Mouse (Mus musculus) spleen, adult 2 months (tissue): ENCODE measurements at regions not wholly inside any gene's neighbourhood (a gene's known extent, or its start where the extent isn't known, plus 50 kb on each side); places are given as distances from the start of the nearest gene placed in this dataset.

Experiments
- DNase-seq, 2 experiments: peaks; one replicate each; pipeline versions ENCODE4 v3.0.0 to v3.0.0-alpha.2; 2012 to 2021; ENCODE audit warnings: low spot score in 2 of 2, low read depth in 1 of 2
- H3K27ac ChIP-seq: fragments of 200-500 bp; 2 replicates; pipeline ENCODE4 v1.5.1; 2012; ENCODE audit warnings: low read length, inconsistent platforms; ENCODE audit not compliant: insufficient read depth
- H3K27me3 ChIP-seq: fragments of 200-500 bp; 2 replicates; pipeline ENCODE4 v1.6.1; 2012; ENCODE audit warnings: mild to moderate bottlenecking, moderate library complexity, low read length, inconsistent platforms; ENCODE audit not compliant: control insufficient read depth, insufficient read depth
- H3K36me3 ChIP-seq: fragments of 200-500 bp; 2 replicates; pipeline ENCODE4 v1.6.1; 2012; ENCODE audit warnings: mild to moderate bottlenecking, low read length, inconsistent platforms; ENCODE audit not compliant: control insufficient read depth, insufficient read depth
- H3K4me1 ChIP-seq: fragments of 200-500 bp; 2 replicates; pipeline ENCODE4 v1.6.1; 2011; ENCODE audit warnings: inconsistent platforms; ENCODE audit not compliant: control insufficient read depth, insufficient read depth, insufficient read length
- H3K4me3 ChIP-seq: fragments of 200-500 bp; 2 replicates; pipeline ENCODE4 v1.5.1; 2011; ENCODE audit warnings: mild to moderate bottlenecking, inconsistent platforms; ENCODE audit not compliant: insufficient read depth, insufficient read length; ENCODE audit errors: extremely low read depth
- CTCF ChIP-seq: fragments of 200-500 bp; IDR thresholded peaks from 2 replicates; pipeline ENCODE4 v1.5.1; 2011; ENCODE audit warnings: mild to moderate bottlenecking, inconsistent platforms; ENCODE audit not compliant: insufficient read depth, insufficient read length, insufficient replicate concordance; ENCODE audit errors: extremely low read depth
- POLR2A ChIP-seq: fragments of 200-500 bp; IDR thresholded peaks from 2 replicates; pipeline ENCODE4 v1.6.1; 2011; ENCODE audit warnings: low read depth, low read length, inconsistent platforms
- WGBS: fragments of 180-500 bp; shearing (Covaris S2); methylation state at CpG from one replicate; pipeline ENCODE4 v1.1.7; 2018; 5-methylcytosine and 5-hydroxymethylcytosine counted together

GRCm38 (mm10) chr13:55912271-55912711, 76.3 kb upstream of the Pitx1 start:
- Histone ChIP-seq H3K27me3 (no peaks in the 10 kb centered on the region), H3K27ac (no peak overlapping the region), H3K36me3 (no peaks in the 10 kb centered on the region), H3K4me3 (no peak overlapping the region), H3K4me1 (no peaks in the 10 kb centered on the region)
- no peak for DNase-seq
- 87% methylated on average over 13 of the region's 13 CpGs for WGBS
- TF ChIP-seq POLR2A (no peak), CTCF (no peak)

GRCm38 (mm10) chr13:55909941-55910340, 73.9 kb upstream of the Pitx1 start:
- Histone ChIP-seq H3K4me1 (no peaks in the 10 kb centered on the region), H3K4me3 (no peak overlapping the region), H3K27me3 (no peaks in the 10 kb centered on the region), H3K36me3 (no peaks in the 10 kb centered on the region), H3K27ac (no peak overlapping the region)
- WGBS = 35% methylated on average over 5 of the region's 5 CpGs
- DNase-seq = no peak
- TF ChIP-seq CTCF = no peak
- TF ChIP-seq POLR2A = no peak

- no peak overlapping the region for H3K4me3 ChIP-seq
- 36% methylated on average over 4 of the region's 4 CpGs for WGBS
- H3K36me3 ChIP-seq = no peaks in the 10 kb centered on the region
- no peak for DNase-seq
- H3K27me3 ChIP-seq = no peaks in the 10 kb centered on the region
- H3K4me1 ChIP-seq = no peaks in the 10 kb centered on the region
- TF ChIP-seq POLR2A (no peak), CTCF (no peak)
- H3K27ac ChIP-seq = no peak overlapping the region
These were observed 68.9 kb upstream of the Pitx1 start for GRCm38 (mm10) chr13:55904884-55905283.

- no peak for DNase-seq
- Histone ChIP-seq H3K4me1 (no peaks in the 10 kb centered on the region), H3K36me3 (no peaks in the 10 kb centered on the region), H3K4me3 (no peak overlapping the region), H3K27ac (no peak overlapping the region), H3K27me3 (no peaks in the 10 kb centered on the region)
- 54% methylated on average over 11 of the region's 11 CpGs for WGBS
- TF ChIP-seq POLR2A (no peak), CTCF (no peak)
These were observed 66.3 kb upstream of the Pitx1 start for GRCm38 (mm10) chr13:55902255-55902654.

- Histone ChIP-seq H3K36me3 (no peaks in the 10 kb centered on the region), H3K27ac (no peak overlapping the region), H3K4me3 (no peak overlapping the region), H3K4me1 (no peaks in the 10 kb centered on the region), H3K27me3 (no peaks in the 10 kb centered on the region)
- 90% methylated on average over 4 of the region's 4 CpGs for WGBS
- DNase-seq = no peak
- TF ChIP-seq CTCF (no peak), POLR2A (no peak)
These were observed 64.2 kb upstream of the Pitx1 start for GRCm38 (mm10) chr13:55900190-55900526.

- H3K27ac ChIP-seq = no peak overlapping the region
- no peaks in the 10 kb centered on the region for H3K27me3 ChIP-seq
- TF ChIP-seq POLR2A (no peak), CTCF (no peak)
- no peak for DNase-seq
- WGBS = 76% methylated on average over 10 of the region's 10 CpGs
- no peaks in the 10 kb centered on the region for H3K36me3 ChIP-seq
- H3K4me1 ChIP-seq = no peaks in the 10 kb centered on the region
- H3K4me3 ChIP-seq = no peak overlapping the region
These were observed 63.7 kb upstream of the Pitx1 start for GRCm38 (mm10) chr13:55899501-55900189.

GRCm38 (mm10) chr13:55898999-55899398, 63.0 kb upstream of the Pitx1 start:
- 66% methylated on average over 8 of the region's 8 CpGs for WGBS
- no peak for TF ChIP-seq POLR2A
- no peak for TF ChIP-seq CTCF
- Histone ChIP-seq H3K27ac (no peak overlapping the region), H3K4me1 (no peaks in the 10 kb centered on the region), H3K27me3 (no peaks in the 10 kb centered on the region), H3K36me3 (no peaks in the 10 kb centered on the region), H3K4me3 (no peak overlapping the region)
- no peak for DNase-seq
